Mouse (Mus musculus) lung, adult 2 months (tissue): Measurements from ENCODE around the gene Myzap.

Experiments
- CTCF ChIP-seq: fragments of 200-500 bp; IDR thresholded peaks from 2 replicates; pipeline ENCODE4 v1.5.1; 2011; ENCODE audit warnings: mild to moderate bottlenecking, low read length, control low read depth; ENCODE audit not compliant: insufficient read depth
- POLR2A ChIP-seq: fragments of 200-500 bp; IDR thresholded peaks from 2 replicates; pipeline ENCODE4 v1.6.1; 2011; ENCODE audit warnings: low read depth, mild to moderate bottlenecking, control low read depth, low read length, borderline replicate concordance; ENCODE audit errors: extremely low read depth

GRCm38 (mm10) chr9:71479413-71479812, 112.7 kb downstream of the Myzap start:
- TF ChIP-seq POLR2A: no peak
- TF ChIP-seq CTCF: no peak
